Mouse (Mus musculus) neural tube, embryonic 12.5 days (tissue): ENCODE results near the gene Pkmyt1. TPM values are rescaled to one million over a fixed set of nuclear protein-coding genes. Genes with fewer than 3 reads are reported as not detected.
A peak's percentile ranks its signal among the peaks of the same experiment; 100 is the strongest.
"Not testable (repeated sequence)": the region's sequence is repeated elsewhere in the genome, so short reads cannot be mapped to it uniquely, and the experiment has no call there.

Experiments
- ATAC-seq: fragments of 200-750 bp; cut with Nextera tagmentation; 2 replicates; pipeline ENCODE4 v1.8.0; 2017; ENCODE audit warnings: low read depth, mild to moderate bottlenecking, moderate TSS enrichment, moderate library complexity; ENCODE audit not compliant: low FRiP score
- H3K27ac ChIP-seq: fragments of 300-500 bp; sonication (generic); 2 replicates; pipeline ENCODE4 v1.5.1; 2016
- H3K27me3 ChIP-seq: fragments of 300-500 bp; sonication (generic); replicated peaks from 2 replicates; pipeline ENCODE4 v1.6.1; 2016; ENCODE audit warnings: mild to moderate bottlenecking
- H3K36me3 ChIP-seq: fragments of 300-500 bp; sonication (generic); 2 replicates; pipeline ENCODE4 v1.6.1; 2016; ENCODE audit warnings: mild to moderate bottlenecking
- H3K4me1 ChIP-seq: fragments of 300-500 bp; sonication (generic); 2 replicates; pipeline ENCODE4 v1.6.1; 2016
- H3K4me2 ChIP-seq: fragments of 300-500 bp; sonication (generic); replicated peaks from 2 replicates; pipeline ENCODE4 v1.6.1; 2016; ENCODE audit warnings: mild to moderate bottlenecking
- H3K4me3 ChIP-seq: fragments of 300-500 bp; sonication (generic); 2 replicates; pipeline ENCODE4 v1.5.1; 2016
- H3K9ac ChIP-seq: fragments of 300-500 bp; sonication (generic); 2 replicates; pipeline ENCODE4 v1.6.1; 2016; ENCODE audit warnings: mild to moderate bottlenecking
- H3K9me3 ChIP-seq: fragments of 300-500 bp; sonication (generic); 2 replicates; pipeline ENCODE4 v1.6.1; 2016; ENCODE audit warnings: mild to moderate bottlenecking
- WGBS: fragments of 180-500 bp; shearing (Covaris S2); methylation state at CpG from one replicate; pipeline ENCODE4 v1.1.7; 2016; 5-methylcytosine and 5-hydroxymethylcytosine counted together
- polyA plus RNA-seq: library from polyadenylated mRNA; unstranded; fragments of >200 nt; fragmentation: Nextera tagmentation; extraction: Ambion mirVana; gene quantifications from 2 replicates; pipeline ENCODE4 v1.2.1, GENCODE M21; 2016

Pkmyt1 gene
- polyA plus RNA-seq, 1 experiment from 2014 or later: 34.1 TPM

- Histone ChIP-seq H3K4me2 (no peak overlapping the region), H3K36me3 (peaks cover 92% of the 10 kb centered on the region), H3K9me3 (no peaks in the 10 kb centered on the region), H3K4me3 (no peak overlapping the region), H3K9ac (no peak overlapping the region), H3K4me1 (no peaks in the 10 kb centered on the region), H3K27me3 (no peaks in the 10 kb centered on the region), H3K27ac (no peak overlapping the region)
- ATAC-seq: no peak
- 96% methylated on average over 9 of the region's 9 CpGs for WGBS
Observed at GRCm38 (mm10) chr17:23757581-23757980, 31.4 kb downstream of the Pkmyt1 start.

- Histone ChIP-seq H3K27ac (no peak overlapping the region), H3K9ac (no peak overlapping the region), H3K4me1 (no peaks in the 10 kb centered on the region), H3K4me2 (no peak overlapping the region), H3K4me3 (no peak overlapping the region), H3K36me3 (peaks cover 88% of the 10 kb centered on the region), H3K9me3 (no peaks in the 10 kb centered on the region), H3K27me3 (no peaks in the 10 kb centered on the region)
- WGBS: 72% methylated on average over 8 of the region's 8 CpGs
- ATAC-seq: no peak
Observed at GRCm38 (mm10) chr17:23758801-23759200, 32.7 kb downstream of the Pkmyt1 start.

- no peak overlapping the region for H3K9ac ChIP-seq
- H3K36me3 ChIP-seq: peaks cover 84% of the 10 kb centered on the region
- H3K4me2 ChIP-seq: no peak overlapping the region
- no peaks in the 10 kb centered on the region for H3K4me1 ChIP-seq
- H3K4me3 ChIP-seq: no peak overlapping the region
- WGBS: 95% methylated on average over 9 of the region's 9 CpGs
- H3K27me3 ChIP-seq: no peaks in the 10 kb centered on the region
- ATAC-seq: no peak
- no peaks in the 10 kb centered on the region for H3K9me3 ChIP-seq
- H3K27ac ChIP-seq: no peak overlapping the region
Observed at GRCm38 (mm10) chr17:23760231-23760630, 34.1 kb downstream of the Pkmyt1 start.

- WGBS: 99% methylated on average over 3 of the region's 3 CpGs
Observed at GRCm38 (mm10) chr17:23761155-23761554, 35.0 kb downstream of the Pkmyt1 start.

GRCm38 (mm10) chr17:23762976-23763375 is 36.8 kb downstream of the Pkmyt1 start:
- H3K4me2 ChIP-seq: no peak overlapping the region
- no peak overlapping the region for H3K9ac ChIP-seq
- H3K4me3 ChIP-seq: no peak overlapping the region
- ATAC-seq: no peak
- no peaks in the 10 kb centered on the region for H3K4me1 ChIP-seq
- no peaks in the 10 kb centered on the region for H3K27me3 ChIP-seq
- 89% methylated on average over 11 of the region's 11 CpGs for WGBS
- H3K27ac ChIP-seq: no peak overlapping the region
- H3K9me3 ChIP-seq: no peaks in the 10 kb centered on the region
- H3K36me3 ChIP-seq: peaks cover 59% of the 10 kb centered on the region

More at GRCm38 (mm10) chr17:23761155-23761554, 35.0 kb downstream of the Pkmyt1 start:
- Histone ChIP-seq H3K9me3 (no peaks in the 10 kb centered on the region), H3K27ac (no peak overlapping the region), H3K27me3 (no peaks in the 10 kb centered on the region), H3K4me1 (no peaks in the 10 kb centered on the region), H3K9ac (no peak overlapping the region), H3K36me3 (peaks cover 74% of the 10 kb centered on the region), H3K4me3 (no peak overlapping the region), H3K4me2 (no peak overlapping the region)
- no peak for ATAC-seq

- WGBS: 8% methylated on average over 2 of the region's 2 CpGs
- no peak for ATAC-seq
- no peaks in the 10 kb centered on the region for H3K27me3 ChIP-seq
- H3K9ac ChIP-seq: peak overlapping the region; percentile 95
- peak overlapping the region; percentile 84 for H3K4me3 ChIP-seq
- peaks cover 12% of the 10 kb centered on the region for H3K36me3 ChIP-seq
- peaks cover 10% of the 10 kb centered on the region for H3K4me1 ChIP-seq
- H3K9me3 ChIP-seq: no peaks in the 10 kb centered on the region
- H3K4me2 ChIP-seq: peak overlapping the region; percentile 68
- H3K27ac ChIP-seq: no peak overlapping the region
Observed at GRCm38 (mm10) chr17:23770493-23770892, 44.4 kb downstream of the Pkmyt1 start.

GRCm38 (mm10) chr17:23770896-23771283 is 44.8 kb downstream of the Pkmyt1 start:
- no peak; the same call in 1 of the 2 replicates for ATAC-seq
- peak overlapping the region; percentile 68 for H3K4me2 ChIP-seq
- under 1% methylated on average over 19 of the region's 19 CpGs for WGBS

GRCm38 (mm10) chr17:23771284-23772218 is 45.4 kb downstream of the Pkmyt1 start, which contains the start of gene Flywch1:
Gene Flywch1 (minus strand): TSS chr17:23771602.
- peaks cover 10% of the 10 kb centered on the region for H3K4me1 ChIP-seq
- 4% methylated on average over 47 of the region's 58 CpGs for WGBS
- H3K4me3 ChIP-seq: peak within 1 kb of the TSS; percentile 84
- H3K9ac ChIP-seq: peak within 1 kb of the TSS; percentile 95
- peak within 1 kb of the TSS; percentile 68 for H3K4me2 ChIP-seq
- peak within 1 kb of the TSS; percentile 79; the same call in 1 of the 2 replicates for H3K27ac ChIP-seq
- no peaks in the 10 kb centered on the region for H3K27me3 ChIP-seq
- H3K9me3 ChIP-seq: no peaks in the 10 kb centered on the region
- peaks cover 18% of the 10 kb centered on the region for H3K36me3 ChIP-seq
- peak; percentile 98 for ATAC-seq

More at GRCm38 (mm10) chr17:23770896-23771283, 44.8 kb downstream of the Pkmyt1 start:
- Histone ChIP-seq H3K27ac (peak overlapping the region; percentile 79; the same call in 1 of the 2 replicates), H3K9me3 (no peaks in the 10 kb centered on the region), H3K36me3 (peaks cover 12% of the 10 kb centered on the region), H3K4me1 (peaks cover 10% of the 10 kb centered on the region), H3K4me3 (peak overlapping the region; percentile 84), H3K9ac (peak overlapping the region; percentile 95), H3K27me3 (no peaks in the 10 kb centered on the region)

- ATAC-seq, H3K27ac ChIP-seq, H3K9me3 ChIP-seq, H3K27me3 ChIP-seq, H3K9ac ChIP-seq: not testable (repeated sequence)
- Histone ChIP-seq H3K36me3 (peaks cover 16% of the 10 kb centered on the region), H3K4me1 (peaks cover 10% of the 10 kb centered on the region), H3K4me2 (peak overlapping the region; percentile 68), H3K4me3 (peak overlapping the region; percentile 84; the same call in 1 of the 2 replicates)
- 85% methylated on average over 2 of the region's 2 CpGs for WGBS
Observed at GRCm38 (mm10) chr17:23772219-23772556, 46.1 kb downstream of the Pkmyt1 start.

- H3K9me3 ChIP-seq: no peaks in the 10 kb centered on the region
- no peak overlapping the region for H3K4me3 ChIP-seq
- no peak overlapping the region for H3K9ac ChIP-seq
- ATAC-seq: no peak
- no peak overlapping the region for H3K27ac ChIP-seq
- 75% methylated on average over 6 of the region's 6 CpGs for whole genome bisulfite sequencing
- H3K4me1 ChIP-seq: peaks cover 10% of the 10 kb centered on the region
- H3K4me2 ChIP-seq: no peak overlapping the region
- peaks cover 12% of the 10 kb centered on the region for H3K36me3 ChIP-seq
- no peaks in the 10 kb centered on the region for H3K27me3 ChIP-seq
Observed at GRCm38 (mm10) chr17:23773676-23774075, 47.5 kb downstream of the Pkmyt1 start.

GRCm38 (mm10) chr17:23774090-23774489 is 48.0 kb downstream of the Pkmyt1 start:
- Histone ChIP-seq H3K27ac (no peak overlapping the region), H3K9me3 (no peaks in the 10 kb centered on the region), H3K4me1 (peaks cover 10% of the 10 kb centered on the region), H3K27me3 (no peaks in the 10 kb centered on the region), H3K36me3 (peaks cover 10% of the 10 kb centered on the region), H3K4me3 (no peak overlapping the region), H3K4me2 (peak overlapping the region; percentile 33; the same call in 1 of the 2 replicates), H3K9ac (no peak overlapping the region)
- no peak for ATAC-seq
- WGBS: 5% methylated on average over 12 of the region's 12 CpGs

GRCm38 (mm10) chr17:23776216-23776615 is 50.1 kb downstream of the Pkmyt1 start:
- Histone ChIP-seq H3K9me3 (no peaks in the 10 kb centered on the region), H3K36me3 (peaks cover 12% of the 10 kb centered on the region), H3K4me1 (0 out of 2 replicates have a peak, but pooled peaks cover 4% of the 10 kb centered on the region), H3K4me3 (no peak overlapping the region), H3K27me3 (no peaks in the 10 kb centered on the region), H3K9ac (no peak overlapping the region), H3K4me2 (no peak overlapping the region), H3K27ac (no peak overlapping the region)
- ATAC-seq: no peak
- WGBS: 78% methylated on average over 10 of the region's 10 CpGs
